Mouse (Mus musculus): ENCODE measurements around the gene Adgrd1. TPM values are rescaled to one million over a fixed set of nuclear protein-coding genes. Genes with fewer than 3 reads are reported as not detected.

Adgrd1 gene
- polyA plus RNA-seq, 1 experiment from 2014 or later = 0.03 TPM

DNA sequence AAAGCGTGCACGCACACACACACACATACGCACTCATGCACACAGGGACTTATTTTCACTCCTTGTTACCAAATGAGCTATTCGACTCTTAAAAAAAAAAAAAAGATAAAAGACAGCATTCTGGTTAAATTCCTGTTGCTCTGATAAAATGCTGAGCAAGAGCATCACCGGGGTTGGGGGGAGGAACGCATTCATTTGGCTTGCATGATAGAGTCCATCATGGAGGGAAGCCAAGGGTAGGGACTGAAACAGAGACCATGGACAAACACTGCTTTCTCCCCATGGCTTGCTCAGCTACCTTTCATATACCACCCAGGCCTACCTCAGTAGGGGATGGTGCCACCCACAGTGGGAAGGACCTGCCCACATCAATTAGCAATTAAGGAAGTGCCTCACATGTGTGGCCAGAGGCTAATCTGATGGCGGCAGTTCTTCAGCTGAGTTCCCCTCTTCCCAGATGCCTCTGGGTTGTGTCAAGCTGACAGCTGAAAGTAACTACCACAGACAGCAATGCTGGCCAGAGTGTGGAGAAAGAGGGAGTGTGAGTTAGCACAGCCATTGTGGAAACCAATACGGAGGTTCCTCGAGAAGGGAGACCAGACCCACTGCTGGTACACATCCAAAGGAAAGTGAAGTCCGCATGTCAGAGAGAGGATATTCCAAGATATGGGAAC, 68.5 kb downstream of the Adgrd1 start:
- 78% methylated on average over 10 of the region's 10 CpGs for WGBS
- H3K9me3 ChIP-seq = no peaks in the 10 kb centered on the region
- 0 out of 2 replicates have a peak overlapping the region, but pooled peaks have one; percentile 36 for H3K27ac ChIP-seq
- no peaks in the 10 kb centered on the region for H3K36me3 ChIP-seq
- H3K4me3 ChIP-seq = no peak overlapping the region
- H3K9ac ChIP-seq = no peak overlapping the region
- H3K27me3 ChIP-seq = no peaks in the 10 kb centered on the region
- H3K4me1 ChIP-seq = peaks cover 13% of the 10 kb centered on the region; the same call in 1 of the 2 replicates
- ATAC-seq (ENCODE audit: insufficient number of reproducible peaks, insufficient read depth, low FRiP score, low TSS enrichment) = no peak
- no peak overlapping the region for H3K4me2 ChIP-seq (replicated peaks)

DNA sequence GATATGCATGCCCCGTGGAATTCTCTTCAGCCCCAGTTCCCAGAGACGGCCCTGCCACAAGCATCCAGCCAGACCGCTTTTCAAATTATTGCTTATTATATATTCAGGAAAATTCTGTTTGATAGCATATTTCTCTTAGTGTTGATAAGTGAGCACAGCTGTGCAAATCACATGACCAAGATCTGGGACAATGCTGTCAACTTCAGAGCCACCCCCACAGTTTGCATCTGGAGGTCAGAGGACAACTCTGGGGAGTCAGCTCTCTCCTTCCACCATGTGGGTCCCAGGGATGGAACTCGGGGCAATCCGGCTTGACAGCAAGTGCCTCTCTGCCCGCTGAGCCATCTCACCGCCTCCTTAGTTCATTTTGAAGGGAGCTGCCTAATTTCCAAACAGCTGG, 69.0 kb downstream of the Adgrd1 start:
- no peaks in the 10 kb centered on the region for H3K36me3 ChIP-seq
- no peak for ATAC-seq (ENCODE audit: insufficient number of reproducible peaks, insufficient read depth, low FRiP score, low TSS enrichment)
- no peaks in the 10 kb centered on the region for H3K9me3 ChIP-seq
- peaks cover 14% of the 10 kb centered on the region; the same call in 1 of the 2 replicates for H3K4me1 ChIP-seq
- 0 out of 2 replicates have a peak overlapping the region, but pooled peaks have one; percentile 36 for H3K27ac ChIP-seq
- no peak overlapping the region for H3K9ac ChIP-seq
- H3K4me3 ChIP-seq = no peak overlapping the region
- H3K4me2 ChIP-seq (replicated peaks) = no peak overlapping the region
- H3K27me3 ChIP-seq = no peaks in the 10 kb centered on the region
- 57% methylated on average over 7 of the region's 7 CpGs for WGBS

DNA sequence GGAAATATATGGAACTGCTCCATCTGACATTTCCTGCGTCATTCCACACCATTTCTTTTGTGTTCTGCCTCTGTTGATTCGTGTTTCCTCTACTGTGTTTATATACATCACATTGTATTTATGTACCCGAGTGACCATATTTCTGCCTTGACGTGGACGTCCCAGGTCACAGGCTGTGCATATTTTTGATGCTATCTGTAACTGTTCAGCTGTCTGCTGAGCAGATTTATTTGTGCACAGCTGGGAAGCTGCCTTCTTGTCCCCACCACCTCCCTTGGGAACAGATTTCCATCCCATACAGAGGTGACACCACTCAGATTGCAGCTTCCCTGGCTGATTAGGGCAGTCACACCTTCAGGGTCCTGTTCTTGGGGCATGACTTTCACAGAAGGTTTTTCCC, 72.5 kb downstream of the Adgrd1 start:
- H3K27me3 ChIP-seq = no peaks in the 10 kb centered on the region
- no peak overlapping the region for H3K4me2 ChIP-seq (replicated peaks)
- no peak overlapping the region for H3K27ac ChIP-seq
- H3K4me3 ChIP-seq = no peak overlapping the region
- 69% methylated on average over 5 of the region's 5 CpGs for WGBS
- H3K36me3 ChIP-seq = no peaks in the 10 kb centered on the region
- no peaks in the 10 kb centered on the region for H3K9me3 ChIP-seq
- ATAC-seq (ENCODE audit: insufficient number of reproducible peaks, insufficient read depth, low FRiP score, low TSS enrichment) = no peak
- peaks cover 14% of the 10 kb centered on the region; the same call in 1 of the 2 replicates for H3K4me1 ChIP-seq
- H3K9ac ChIP-seq = no peak overlapping the region

DNA sequence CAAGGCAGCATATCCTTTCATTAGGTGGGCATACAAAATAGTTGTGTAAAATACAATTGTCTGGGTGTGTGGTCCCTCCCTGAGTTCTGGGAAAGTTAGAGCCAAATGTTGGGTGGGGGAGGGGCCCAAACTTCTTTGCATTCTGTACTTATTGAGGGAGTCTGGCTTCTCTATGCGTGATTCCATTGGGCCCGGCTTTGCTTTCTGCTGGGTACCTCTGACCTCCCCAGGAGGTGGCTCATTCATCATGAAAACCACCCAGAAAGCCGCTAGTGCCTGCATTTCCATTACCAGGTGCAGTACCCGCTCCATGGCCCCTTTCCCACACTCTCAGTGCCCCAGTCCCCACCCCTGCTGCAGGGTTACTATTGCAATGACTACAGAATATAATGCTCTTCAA, 73.0 kb downstream of the Adgrd1 start:
- no peak overlapping the region for H3K4me3 ChIP-seq
- H3K36me3 ChIP-seq = no peaks in the 10 kb centered on the region
- no peak overlapping the region for H3K9ac ChIP-seq
- 23% methylated on average over 4 of the region's 4 CpGs for WGBS
- no peak for ATAC-seq (ENCODE audit: insufficient number of reproducible peaks, insufficient read depth, low FRiP score, low TSS enrichment)
- H3K4me1 ChIP-seq = peaks cover 14% of the 10 kb centered on the region; the same call in 1 of the 2 replicates
- no peak overlapping the region for H3K27ac ChIP-seq
- H3K4me2 ChIP-seq (replicated peaks) = no peak overlapping the region
- no peaks in the 10 kb centered on the region for H3K27me3 ChIP-seq
- H3K9me3 ChIP-seq = no peaks in the 10 kb centered on the region

DNA sequence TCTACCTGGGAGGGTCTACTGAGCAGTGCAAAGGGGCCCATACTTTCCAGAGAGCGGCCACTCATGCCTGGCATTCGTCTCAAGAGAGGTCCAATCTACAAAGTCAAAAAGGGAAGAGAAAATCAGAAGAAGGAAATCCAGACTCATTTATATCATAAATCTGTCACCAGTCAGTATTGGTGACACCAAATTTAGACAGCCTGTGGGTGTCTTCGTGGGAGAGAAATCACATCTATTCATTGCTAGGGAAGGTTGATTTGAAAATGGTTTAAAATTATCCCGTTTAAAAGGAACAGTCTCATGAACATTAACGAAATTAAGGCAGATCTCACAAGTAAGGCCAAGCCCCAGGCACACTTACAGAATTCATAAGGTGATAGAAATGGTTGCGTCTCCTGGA, 76.0 kb downstream of the Adgrd1 start:
- no peak for ATAC-seq (ENCODE audit: insufficient number of reproducible peaks, insufficient read depth, low FRiP score, low TSS enrichment)
- no peak overlapping the region for H3K27ac ChIP-seq
- H3K4me2 ChIP-seq (replicated peaks) = no peak overlapping the region
- no peak overlapping the region for H3K9ac ChIP-seq
- H3K9me3 ChIP-seq = no peaks in the 10 kb centered on the region
- WGBS = 89% methylated on average over 6 of the region's 6 CpGs
- H3K36me3 ChIP-seq = no peaks in the 10 kb centered on the region
- no peak overlapping the region for H3K4me3 ChIP-seq
- H3K4me1 ChIP-seq = 0 out of 2 replicates have a peak, but pooled peaks cover 5% of the 10 kb centered on the region
- no peaks in the 10 kb centered on the region for H3K27me3 ChIP-seq

DNA sequence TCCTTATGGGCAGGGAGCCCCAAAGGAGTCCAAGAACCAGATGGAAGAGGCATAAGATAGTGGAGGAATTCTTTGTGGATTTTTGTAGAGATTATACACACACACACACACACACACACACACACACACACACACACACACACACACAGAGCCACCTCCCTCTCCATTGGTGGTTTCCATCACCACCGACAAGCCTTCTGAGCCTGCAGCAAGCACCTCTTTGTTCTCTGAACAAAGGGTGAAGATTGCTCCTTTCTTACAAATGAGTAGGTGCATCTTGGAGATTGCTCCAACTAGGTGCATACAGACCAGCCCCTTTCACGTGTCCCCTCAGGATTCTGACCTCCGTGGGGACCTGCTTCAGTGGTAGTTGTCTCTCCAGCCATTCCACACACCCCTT, 79.4 kb downstream of the Adgrd1 start:
- no peaks in the 10 kb centered on the region for H3K4me1 ChIP-seq
- ATAC-seq (ENCODE audit: insufficient number of reproducible peaks, insufficient read depth, low FRiP score, low TSS enrichment) = no peak
- H3K4me3 ChIP-seq = no peak overlapping the region
- WGBS = 28% methylated on average over 3 of the region's 3 CpGs
- no peaks in the 10 kb centered on the region for H3K36me3 ChIP-seq
- H3K27me3 ChIP-seq = no peaks in the 10 kb centered on the region
- H3K9ac ChIP-seq = no peak overlapping the region
- no peak overlapping the region for H3K4me2 ChIP-seq (replicated peaks)
- H3K27ac ChIP-seq = no peak overlapping the region
- no peaks in the 10 kb centered on the region for H3K9me3 ChIP-seq

DNA sequence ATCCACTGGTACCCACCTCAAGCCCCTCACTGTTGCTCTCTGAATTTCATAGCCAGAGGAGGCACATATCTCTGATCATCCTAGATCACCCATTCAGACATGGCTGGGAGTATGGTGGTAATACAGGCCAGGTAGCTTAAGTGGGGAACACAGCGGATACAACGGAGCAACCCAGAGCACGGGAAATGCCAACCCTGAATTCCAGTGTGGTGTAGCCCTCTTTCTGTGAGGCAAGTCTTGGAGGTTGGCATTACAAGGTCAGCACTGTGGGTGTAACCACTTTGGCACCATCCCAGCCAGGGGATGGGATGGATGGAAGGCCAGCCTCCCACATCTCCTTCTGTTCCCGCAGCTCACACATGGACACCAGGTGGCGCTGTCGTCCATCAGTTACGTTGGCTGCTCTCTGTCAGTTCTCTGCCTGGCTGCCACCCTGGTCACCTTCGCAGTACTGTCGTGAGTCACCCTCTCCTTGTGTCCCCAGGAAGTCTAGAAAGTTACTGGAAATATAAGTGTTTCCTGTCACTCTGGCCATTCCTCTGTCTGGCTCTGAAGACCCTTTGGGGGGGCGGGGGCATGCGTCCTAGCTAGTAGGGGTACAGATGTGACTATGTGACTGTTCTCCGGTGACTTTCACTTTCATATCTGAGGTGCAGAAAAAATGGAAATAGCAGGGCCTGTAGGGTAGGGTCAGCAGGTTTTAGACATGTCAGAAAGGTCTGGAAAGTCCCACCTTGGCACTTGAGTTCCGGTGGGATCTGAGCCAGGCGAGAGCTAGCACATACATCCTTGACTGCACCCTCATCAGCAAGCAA, 81.4 kb downstream of the Adgrd1 start:
- no peak for ATAC-seq (ENCODE audit: insufficient number of reproducible peaks, insufficient read depth, low FRiP score, low TSS enrichment)
- H3K27me3 ChIP-seq = no peaks in the 10 kb centered on the region
- H3K9ac ChIP-seq = no peak overlapping the region
- WGBS = 51% methylated on average over 14 of the region's 14 CpGs
- H3K36me3 ChIP-seq = no peaks in the 10 kb centered on the region
- H3K4me2 ChIP-seq (replicated peaks) = no peak overlapping the region
- no peak overlapping the region for H3K27ac ChIP-seq
- no peaks in the 10 kb centered on the region for H3K9me3 ChIP-seq
- H3K4me1 ChIP-seq = no peaks in the 10 kb centered on the region
- H3K4me3 ChIP-seq = no peak overlapping the region

DNA sequence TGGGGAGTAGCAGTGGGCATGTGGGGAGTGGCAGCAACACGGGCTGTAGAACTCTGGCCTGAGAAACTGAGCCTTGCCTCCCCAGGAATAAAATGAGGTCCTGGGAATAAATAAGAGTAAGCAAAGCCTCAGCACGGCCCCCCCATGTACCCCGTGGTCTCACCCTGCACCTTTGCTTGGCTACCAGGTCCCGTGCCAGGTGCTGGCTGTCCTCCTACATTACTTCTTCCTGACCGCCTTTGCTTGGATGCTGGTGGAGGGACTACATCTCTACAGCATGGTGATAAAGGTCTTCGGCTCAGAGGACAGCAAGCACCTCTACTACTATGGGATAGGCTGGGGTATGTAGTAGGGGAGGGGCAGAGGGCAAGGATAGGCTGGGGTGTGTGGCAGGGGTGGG, 82.8 kb downstream of the Adgrd1 start:
- Histone ChIP-seq H3K36me3 (no peaks in the 10 kb centered on the region), H3K9me3 (no peaks in the 10 kb centered on the region), H3K4me3 (no peak overlapping the region), H3K9ac (no peak overlapping the region), H3K27me3 (no peaks in the 10 kb centered on the region), H3K4me2 (replicated peaks) (no peak overlapping the region), H3K4me1 (peaks cover 4% of the 10 kb centered on the region; the same call in 1 of the 2 replicates), H3K27ac (no peak overlapping the region)
- WGBS = 90% methylated on average over 6 of the region's 6 CpGs
- ATAC-seq (ENCODE audit: insufficient number of reproducible peaks, insufficient read depth, low FRiP score, low TSS enrichment) = no peak

DNA sequence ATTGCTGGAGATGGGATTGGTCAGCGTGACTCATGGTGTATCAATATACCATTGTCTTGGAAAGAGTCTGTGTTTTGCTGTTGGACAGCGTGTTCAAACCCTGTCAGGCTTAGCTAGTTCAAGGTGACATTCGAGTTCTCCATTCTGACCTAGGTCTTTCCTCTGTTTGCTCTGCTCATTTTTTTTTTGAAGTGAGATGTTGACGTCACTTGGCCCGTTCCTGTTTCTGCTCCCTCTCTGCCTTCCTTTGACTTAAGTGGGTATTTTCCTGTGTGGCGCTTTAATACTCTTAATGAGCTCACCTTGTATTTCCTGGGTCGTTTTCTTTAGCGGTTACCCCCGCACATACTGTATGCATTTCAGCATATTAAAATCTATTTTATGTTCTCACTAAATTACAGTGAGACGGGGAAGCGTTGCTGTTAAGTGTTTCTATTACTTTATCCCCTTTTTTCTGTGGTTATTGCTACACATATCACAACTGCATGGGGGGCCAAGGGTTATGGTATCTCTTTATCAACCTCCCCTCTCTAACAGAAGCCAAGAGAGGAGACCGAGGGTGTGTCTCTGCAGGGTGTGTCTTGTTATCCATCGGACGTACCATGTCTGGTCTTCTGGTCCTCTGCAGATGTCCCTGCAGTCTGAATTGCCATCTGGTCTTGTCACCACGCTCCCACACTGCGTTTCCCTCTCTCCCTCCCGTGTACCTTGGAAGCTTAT, 83.6 kb downstream of the Adgrd1 start:
- peaks cover 4% of the 10 kb centered on the region; the same call in 1 of the 2 replicates for H3K4me1 ChIP-seq
- H3K4me2 ChIP-seq (replicated peaks) = no peak overlapping the region
- H3K4me3 ChIP-seq = no peak overlapping the region
- no peaks in the 10 kb centered on the region for H3K27me3 ChIP-seq
- no peak overlapping the region for H3K9ac ChIP-seq
- no peaks in the 10 kb centered on the region for H3K36me3 ChIP-seq
- WGBS = 81% methylated on average over 17 of the region's 17 CpGs
- no peak overlapping the region for H3K27ac ChIP-seq
- H3K9me3 ChIP-seq = no peaks in the 10 kb centered on the region
- no peak for ATAC-seq (ENCODE audit: insufficient number of reproducible peaks, insufficient read depth, low FRiP score, low TSS enrichment)

DNA sequence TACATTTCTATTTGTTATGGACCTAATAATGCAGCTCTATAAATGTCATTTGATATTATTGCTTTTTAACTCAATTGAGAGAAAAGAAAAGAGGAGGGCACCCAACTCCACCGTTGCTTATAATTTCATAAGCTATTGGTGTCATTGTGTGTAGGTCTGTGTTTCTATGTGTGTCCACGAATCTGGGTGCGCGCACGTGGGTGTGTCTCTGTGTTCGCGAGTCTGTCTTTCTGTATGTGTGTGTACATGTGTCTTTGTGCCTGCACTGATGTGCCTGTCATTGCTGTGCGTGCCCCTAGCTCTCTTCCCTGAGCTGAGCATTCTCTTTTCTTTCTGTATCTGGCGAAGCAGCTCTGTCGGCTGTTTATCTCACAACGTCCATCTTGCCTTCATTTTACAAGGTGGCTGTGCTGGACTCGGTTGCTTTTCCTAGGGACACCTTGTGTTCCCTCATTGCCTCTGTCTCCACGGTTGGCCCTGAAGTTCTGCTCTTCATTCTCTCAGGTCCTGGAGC, 84.2 kb downstream of the Adgrd1 start:
- peaks cover 4% of the 10 kb centered on the region; the same call in 1 of the 2 replicates for H3K4me1 ChIP-seq
- no peaks in the 10 kb centered on the region for H3K9me3 ChIP-seq
- no peaks in the 10 kb centered on the region for H3K27me3 ChIP-seq
- no peak overlapping the region for H3K4me3 ChIP-seq
- H3K9ac ChIP-seq = no peak overlapping the region
- no peak overlapping the region for H3K4me2 ChIP-seq (replicated peaks)
- H3K36me3 ChIP-seq = no peaks in the 10 kb centered on the region
- 86% methylated on average over 13 of the region's 13 CpGs for WGBS
- ATAC-seq (ENCODE audit: insufficient number of reproducible peaks, insufficient read depth, low FRiP score, low TSS enrichment) = no peak
- no peak overlapping the region for H3K27ac ChIP-seq

DNA sequence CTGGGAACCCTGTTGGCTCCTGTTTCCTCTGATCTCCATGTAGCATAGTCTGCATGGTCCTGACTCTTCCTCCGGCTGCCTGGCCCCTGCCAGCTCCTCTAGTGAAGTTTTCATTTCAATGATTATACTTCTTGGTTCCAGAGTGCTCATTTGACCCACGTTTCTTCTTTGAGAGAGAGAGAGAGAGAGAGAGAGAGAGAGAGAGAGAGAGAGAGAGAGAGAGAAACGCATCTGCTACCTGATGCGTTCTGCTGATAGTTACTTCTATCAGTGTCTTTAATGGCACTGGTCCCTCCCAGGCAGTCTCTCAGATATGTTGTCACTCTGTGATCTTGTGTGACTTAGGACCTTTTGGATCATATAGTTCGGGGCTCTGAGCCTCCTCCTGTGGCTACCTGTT, 84.9 kb downstream of the Adgrd1 start:
- Histone ChIP-seq H3K4me2 (replicated peaks) (no peak overlapping the region), H3K4me3 (no peak overlapping the region), H3K27me3 (no peaks in the 10 kb centered on the region), H3K9me3 (no peaks in the 10 kb centered on the region), H3K36me3 (no peaks in the 10 kb centered on the region), H3K9ac (no peak overlapping the region), H3K27ac (no peak overlapping the region), H3K4me1 (peaks cover 4% of the 10 kb centered on the region; the same call in 1 of the 2 replicates)
- ATAC-seq (ENCODE audit: insufficient number of reproducible peaks, insufficient read depth, low FRiP score, low TSS enrichment) = no peak
- 59% methylated on average over 5 of the region's 5 CpGs for WGBS

All from embryonic facial prominence, embryonic 12.5 days (tissue).